Mouse (Mus musculus) forebrain, embryonic 16.5 days (tissue): ENCODE measurements around the gene Podnl1. TPM values are rescaled to one million over a fixed set of nuclear protein-coding genes. Genes with fewer than 3 reads are reported as not detected.

Experiments
- ATAC-seq: fragments of 200-750 bp; cut with Nextera tagmentation; 2 replicates; pipeline ENCODE4 v1.8.0; 2017; ENCODE audit warnings: mild to moderate bottlenecking, moderate library complexity
- H3K27ac ChIP-seq: fragments of 300-500 bp; sonication (generic); 2 replicates; pipeline ENCODE4 v1.5.1; 2014; ENCODE audit warnings: low read length, control low read depth
- H3K27me3 ChIP-seq: fragments of 300-500 bp; sonication (generic); replicated peaks from 2 replicates; pipeline ENCODE4 v1.6.1; 2014; ENCODE audit warnings: low read length; ENCODE audit not compliant: control insufficient read depth, insufficient read depth
- H3K36me3 ChIP-seq: fragments of 300-500 bp; sonication (generic); 2 replicates; pipeline ENCODE4 v1.6.1; 2014; ENCODE audit not compliant: control insufficient read depth, insufficient read depth
- H3K4me1 ChIP-seq: fragments of 300-500 bp; sonication (generic); replicated peaks from 2 replicates; pipeline ENCODE4 v1.6.1; 2014; ENCODE audit warnings: low read length; ENCODE audit not compliant: control insufficient read depth, insufficient read depth
- H3K4me2 ChIP-seq: fragments of 300-500 bp; sonication (generic); 2 replicates; pipeline ENCODE4 v1.6.1; 2014; ENCODE audit warnings: mild to moderate bottlenecking, low read length, control low read depth
- H3K4me3 ChIP-seq: fragments of 300-500 bp; sonication (generic); replicated peaks from 2 replicates; pipeline ENCODE4 v1.5.1; 2014; ENCODE audit warnings: mild to moderate bottlenecking, low read length, control low read depth
- H3K9ac ChIP-seq: fragments of 300-500 bp; sonication (generic); replicated peaks from 2 replicates; pipeline ENCODE4 v1.6.1; 2014; ENCODE audit warnings: low read depth, low read length, control low read depth
- H3K9me3 ChIP-seq: fragments of 300-500 bp; sonication (generic); 2 replicates; pipeline ENCODE4 v1.6.1; 2016; ENCODE audit warnings: low read length; ENCODE audit not compliant: control insufficient read depth
- WGBS: fragments of 180-500 bp; shearing (Covaris S2); extraction: QIAGEN DNeasy Blood & Tissue Kit; methylation state at CpG from one replicate; pipeline ENCODE4 v1.1.7; 2014; 5-methylcytosine and 5-hydroxymethylcytosine counted together
- polyA plus RNA-seq: library from polyadenylated mRNA; unstranded; fragments of >200 nt; fragmentation: Nextera tagmentation; extraction: Ambion mirVana; gene quantifications from 2 replicates; pipeline ENCODE4 v1.2.1, GENCODE M21; 2015

Podnl1 gene
- polyA plus RNA-seq, 1 experiment from 2014 or later = 0.38 TPM

GRCm38 (mm10) chr8:84140838-84141237 is 15.0 kb downstream of the Podnl1 start:
- Histone ChIP-seq H3K4me2 (no peak overlapping the region), H3K4me1 (no peaks in the 10 kb centered on the region), H3K27me3 (no peaks in the 10 kb centered on the region), H3K27ac (no peak overlapping the region), H3K9ac (no peak overlapping the region), H3K4me3 (no peak overlapping the region), H3K36me3 (peaks cover 44% of the 10 kb centered on the region), H3K9me3 (no peaks in the 10 kb centered on the region)
- no peak for ATAC-seq
- WGBS = 91% methylated on average over 4 of the region's 4 CpGs

DNA sequence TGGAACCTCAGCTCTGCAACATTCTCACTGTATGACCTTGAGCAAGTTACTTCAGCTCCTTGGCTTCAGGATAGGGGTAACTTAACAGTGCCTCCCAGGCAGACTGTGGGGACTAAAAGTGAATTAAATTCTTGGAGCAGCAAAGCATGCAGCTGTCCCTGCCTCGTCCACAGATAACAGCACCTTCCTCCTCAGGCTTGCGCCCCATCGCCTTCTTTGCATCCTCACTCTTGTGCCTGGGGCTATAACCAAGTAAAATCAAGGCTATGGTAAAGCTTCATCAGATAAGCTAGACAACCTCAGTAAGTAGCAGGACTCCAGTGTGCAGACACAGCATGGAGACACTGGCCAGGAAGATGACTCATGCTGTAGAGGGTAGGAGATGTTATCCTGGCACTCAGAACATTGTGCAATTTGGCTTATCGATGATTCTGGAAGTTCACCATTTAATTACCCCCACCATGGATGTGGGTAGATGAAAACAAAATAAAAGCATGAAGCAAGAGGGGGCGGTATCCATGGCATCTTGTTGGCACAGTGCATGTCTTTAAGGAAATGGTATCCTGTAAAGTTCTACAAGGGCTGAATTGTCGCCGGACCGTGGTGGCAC is 19.0 kb downstream of the Podnl1 start:
- Histone ChIP-seq H3K27ac (no peak overlapping the region), H3K36me3 (peaks cover 31% of the 10 kb centered on the region), H3K9me3 (no peaks in the 10 kb centered on the region), H3K9ac (no peak overlapping the region), H3K27me3 (no peaks in the 10 kb centered on the region), H3K4me2 (no peak overlapping the region), H3K4me1 (peaks cover 22% of the 10 kb centered on the region), H3K4me3 (no peak overlapping the region)
- no peak for ATAC-seq
- WGBS = 95% methylated on average over 8 of the region's 8 CpGs

GRCm38 (mm10) chr8:84147324-84147766 is 21.6 kb downstream of the Podnl1 start:
- Histone ChIP-seq H3K27me3 (no peaks in the 10 kb centered on the region), H3K4me3 (peak overlapping the region; percentile 81), H3K36me3 (peaks cover 17% of the 10 kb centered on the region), H3K9me3 (no peaks in the 10 kb centered on the region), H3K27ac (no peak overlapping the region), H3K4me2 (peak overlapping the region; percentile 88), H3K4me1 (peaks cover 22% of the 10 kb centered on the region), H3K9ac (peak overlapping the region; percentile 91)
- ATAC-seq = no peak; the same call in 1 of the 2 replicates
- WGBS = 11% methylated on average over 14 of the region's 14 CpGs

GRCm38 (mm10) chr8:84147769-84148530 is 22.2 kb downstream of the Podnl1 start, which contains the start of the genes Cc2d1a and 4930432K21Rik:
Gene Cc2d1a (minus strand): TSS chr8:84147936.
Gene 4930432K21Rik (plus strand): TSS chr8:84148025.
- no peak within 1 kb of the TSS for H3K27ac ChIP-seq
- H3K4me1 ChIP-seq = peaks cover 22% of the 10 kb centered on the region
- H3K27me3 ChIP-seq = no peaks in the 10 kb centered on the region
- H3K9me3 ChIP-seq = no peaks in the 10 kb centered on the region
- H3K4me2 ChIP-seq = peak within 1 kb of the TSS; percentile 88
- peak within 1 kb of the TSS; percentile 81 for H3K4me3 ChIP-seq
- ATAC-seq = peak; percentile 97
- WGBS = 15% methylated on average over 49 of the region's 49 CpGs
- H3K36me3 ChIP-seq = peaks cover 12% of the 10 kb centered on the region
- peak within 1 kb of the TSS; percentile 91 for H3K9ac ChIP-seq

DNA sequence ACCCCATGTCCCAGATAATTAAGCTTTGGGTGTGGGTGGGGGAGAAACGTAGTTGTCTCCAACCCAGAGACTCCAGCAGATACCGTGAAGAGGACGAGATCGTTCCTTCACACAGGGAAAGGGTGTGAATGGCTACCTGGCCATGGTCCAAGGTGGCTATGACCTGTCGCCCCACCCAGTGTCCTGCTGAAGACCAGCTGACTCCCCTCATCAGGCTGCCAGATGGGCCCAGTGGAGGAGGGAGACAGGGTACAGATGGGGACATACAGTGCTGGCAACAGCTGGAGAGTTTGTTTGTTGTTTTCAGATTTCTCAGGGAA is 22.7 kb downstream of the Podnl1 start:
- ATAC-seq = 0 out of 2 replicates have a peak, but pooled peaks have one; percentile 0

GRCm38 (mm10) chr8:84149181-84149580 is 23.4 kb downstream of the Podnl1 start:
- H3K9ac ChIP-seq = no peak overlapping the region
- 0 out of 2 replicates have a peak, but pooled peaks cover 2% of the 10 kb centered on the region for H3K36me3 ChIP-seq
- no peak overlapping the region for H3K4me3 ChIP-seq
- no peak overlapping the region for H3K4me2 ChIP-seq
- no peak overlapping the region for H3K27ac ChIP-seq
- WGBS = 85% methylated on average over 3 of the region's 3 CpGs
- ATAC-seq = no peak
- no peaks in the 10 kb centered on the region for H3K27me3 ChIP-seq
- no peaks in the 10 kb centered on the region for H3K9me3 ChIP-seq
- peaks cover 22% of the 10 kb centered on the region for H3K4me1 ChIP-seq

More for the DNA sequence above, 22.7 kb downstream of the Podnl1 start:
- 93% methylated on average over 5 of the region's 5 CpGs for WGBS
- Histone ChIP-seq H3K4me2 (peak overlapping the region; percentile 88), H3K4me1 (peaks cover 22% of the 10 kb centered on the region), H3K4me3 (peak overlapping the region; percentile 81), H3K27me3 (no peaks in the 10 kb centered on the region), H3K9ac (no peak overlapping the region), H3K27ac (no peak overlapping the region), H3K9me3 (no peaks in the 10 kb centered on the region), H3K36me3 (peaks cover 6% of the 10 kb centered on the region; the same call in 1 of the 2 replicates)

GRCm38 (mm10) chr8:84157620-84158019 is 31.8 kb downstream of the Podnl1 start:
- WGBS = 91% methylated on average over 4 of the region's 4 CpGs
- H3K27ac ChIP-seq = no peak overlapping the region
- no peak for ATAC-seq

DNA sequence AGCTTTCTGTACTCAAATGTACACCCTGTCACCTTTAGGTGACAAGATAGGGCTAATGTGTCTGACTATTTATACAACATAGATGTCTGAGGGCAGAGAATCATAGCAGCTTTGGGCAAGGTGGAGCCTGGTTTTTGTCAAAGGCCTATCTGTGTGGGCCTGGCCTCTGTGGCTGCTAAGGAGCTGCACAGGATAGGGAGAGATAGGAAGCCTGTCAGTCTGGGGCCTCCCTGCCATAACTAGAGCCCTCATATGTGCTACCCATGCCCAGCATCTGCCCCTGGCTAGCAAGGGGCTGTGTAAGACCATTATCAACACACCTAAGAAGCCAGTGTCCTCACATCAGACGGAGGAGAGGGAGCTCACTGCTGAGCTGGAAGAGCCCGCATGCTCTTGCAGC is 41.9 kb downstream of the Podnl1 start:
- WGBS = 90% methylated on average over 2 of the region's 2 CpGs
- Histone ChIP-seq H3K27me3 (no peaks in the 10 kb centered on the region), H3K4me2 (no peak overlapping the region), H3K9ac (no peak overlapping the region), H3K4me1 (no peaks in the 10 kb centered on the region), H3K27ac (no peak overlapping the region), H3K4me3 (no peak overlapping the region), H3K9me3 (no peaks in the 10 kb centered on the region), H3K36me3 (peaks cover 8% of the 10 kb centered on the region)
- no peak for ATAC-seq

More at GRCm38 (mm10) chr8:84157620-84158019, 31.8 kb downstream of the Podnl1 start:
- Histone ChIP-seq H3K9ac (no peak overlapping the region), H3K4me3 (no peak overlapping the region), H3K36me3 (peaks cover 8% of the 10 kb centered on the region), H3K9me3 (no peaks in the 10 kb centered on the region), H3K4me2 (no peak overlapping the region), H3K27me3 (no peaks in the 10 kb centered on the region), H3K4me1 (no peaks in the 10 kb centered on the region)

- peaks cover 8% of the 10 kb centered on the region for H3K36me3 ChIP-seq
- H3K4me1 ChIP-seq = no peaks in the 10 kb centered on the region
- no peaks in the 10 kb centered on the region for H3K9me3 ChIP-seq
- 79% methylated on average over 5 of the region's 5 CpGs for WGBS
- H3K4me2 ChIP-seq = no peak overlapping the region
- no peak for ATAC-seq
- no peak overlapping the region for H3K27ac ChIP-seq
- no peak overlapping the region for H3K9ac ChIP-seq
- no peak overlapping the region for H3K4me3 ChIP-seq
- H3K27me3 ChIP-seq = no peaks in the 10 kb centered on the region
These were observed 44.3 kb downstream of the Podnl1 start for GRCm38 (mm10) chr8:84170096-84170495.
